Mouse (Mus musculus): Measurements from ENCODE around the gene Cul3.

- no peak for TF ChIP-seq CTCF (IDR thresholded peaks at IDR 0.05; ENCODE audit: low read depth)
- TF ChIP-seq EP300 (IDR thresholded peaks at IDR 0.05; ENCODE audit: low read depth): no peak
These were observed 9.3 kb downstream of the Cul3 start for GRCm38 (mm10) chr1:80330970-80331369.
